Mouse (Mus musculus) forebrain, embryonic 16.5 days (tissue): ENCODE measurements around the gene C87436. TPM values are rescaled to one million over a fixed set of nuclear protein-coding genes. Genes with fewer than 3 reads are reported as not detected.
"Not testable (repeated sequence)": the region's sequence is repeated elsewhere in the genome, so short reads cannot be mapped to it uniquely, and the experiment has no call there.

Experiments used
- ATAC-seq: fragments of 200-750 bp; cut with Nextera tagmentation; 2 replicates; pipeline ENCODE4 v1.8.0; 2017; ENCODE audit warnings: mild to moderate bottlenecking, moderate library complexity
- H3K27ac ChIP-seq: fragments of 300-500 bp; sonication (generic); 2 replicates; pipeline ENCODE4 v1.5.1; 2014; ENCODE audit warnings: low read length, control low read depth
- H3K27me3 ChIP-seq: fragments of 300-500 bp; sonication (generic); replicated peaks from 2 replicates; pipeline ENCODE4 v1.6.1; 2014; ENCODE audit warnings: low read length; ENCODE audit not compliant: control insufficient read depth, insufficient read depth
- H3K36me3 ChIP-seq: fragments of 300-500 bp; sonication (generic); 2 replicates; pipeline ENCODE4 v1.6.1; 2014; ENCODE audit not compliant: control insufficient read depth, insufficient read depth
- H3K4me1 ChIP-seq: fragments of 300-500 bp; sonication (generic); replicated peaks from 2 replicates; pipeline ENCODE4 v1.6.1; 2014; ENCODE audit warnings: low read length; ENCODE audit not compliant: control insufficient read depth, insufficient read depth
- H3K4me2 ChIP-seq: fragments of 300-500 bp; sonication (generic); 2 replicates; pipeline ENCODE4 v1.6.1; 2014; ENCODE audit warnings: mild to moderate bottlenecking, low read length, control low read depth
- H3K4me3 ChIP-seq: fragments of 300-500 bp; sonication (generic); replicated peaks from 2 replicates; pipeline ENCODE4 v1.5.1; 2014; ENCODE audit warnings: mild to moderate bottlenecking, low read length, control low read depth
- H3K9ac ChIP-seq: fragments of 300-500 bp; sonication (generic); replicated peaks from 2 replicates; pipeline ENCODE4 v1.6.1; 2014; ENCODE audit warnings: low read depth, low read length, control low read depth
- H3K9me3 ChIP-seq: fragments of 300-500 bp; sonication (generic); 2 replicates; pipeline ENCODE4 v1.6.1; 2016; ENCODE audit warnings: low read length; ENCODE audit not compliant: control insufficient read depth
- WGBS: fragments of 180-500 bp; shearing (Covaris S2); extraction: QIAGEN DNeasy Blood & Tissue Kit; methylation state at CpG from one replicate; pipeline ENCODE4 v1.1.7; 2014; 5-methylcytosine and 5-hydroxymethylcytosine counted together
- polyA plus RNA-seq: library from polyadenylated mRNA; unstranded; fragments of >200 nt; fragmentation: Nextera tagmentation; extraction: Ambion mirVana; gene quantifications from 2 replicates; pipeline ENCODE4 v1.2.1, GENCODE M21; 2015

Gene C87436
- polyA plus RNA-seq, 1 experiment from 2014 or later = 34.2 TPM

GRCm38 (mm10) chr6:86487358-86488148, 49.4 kb downstream of the C87436 start:
- peaks cover 15% of the 10 kb centered on the region for H3K4me1 ChIP-seq
- H3K36me3 ChIP-seq = no peaks in the 10 kb centered on the region
- no peaks in the 10 kb centered on the region for H3K9me3 ChIP-seq
- ATAC-seq = peak; percentile 98
- peak overlapping the region; percentile 98 for H3K27ac ChIP-seq
- WGBS = 4% methylated on average over 24 of the region's 24 CpGs
- peak overlapping the region; percentile 48 for H3K4me2 ChIP-seq
- H3K27me3 ChIP-seq = no peaks in the 10 kb centered on the region
- H3K9ac ChIP-seq = peak overlapping the region; percentile 67
- H3K4me3 ChIP-seq = 0 out of 2 replicates have a peak overlapping the region, but pooled peaks have one; percentile 19

GRCm38 (mm10) chr6:86488149-86488485, 49.9 kb downstream of the C87436 start:
- Histone ChIP-seq H3K4me3 (no peak overlapping the region), H3K4me2 (peak overlapping the region; percentile 48; the same call in 1 of the 2 replicates), H3K36me3 (no peaks in the 10 kb centered on the region), H3K9me3 (no peaks in the 10 kb centered on the region), H3K4me1 (peaks cover 15% of the 10 kb centered on the region), H3K9ac (peak overlapping the region; percentile 67), H3K27me3 (no peaks in the 10 kb centered on the region), H3K27ac (peak overlapping the region; percentile 98)
- 37% methylated on average over 3 of the region's 3 CpGs for WGBS
- no peak for ATAC-seq

DNA sequence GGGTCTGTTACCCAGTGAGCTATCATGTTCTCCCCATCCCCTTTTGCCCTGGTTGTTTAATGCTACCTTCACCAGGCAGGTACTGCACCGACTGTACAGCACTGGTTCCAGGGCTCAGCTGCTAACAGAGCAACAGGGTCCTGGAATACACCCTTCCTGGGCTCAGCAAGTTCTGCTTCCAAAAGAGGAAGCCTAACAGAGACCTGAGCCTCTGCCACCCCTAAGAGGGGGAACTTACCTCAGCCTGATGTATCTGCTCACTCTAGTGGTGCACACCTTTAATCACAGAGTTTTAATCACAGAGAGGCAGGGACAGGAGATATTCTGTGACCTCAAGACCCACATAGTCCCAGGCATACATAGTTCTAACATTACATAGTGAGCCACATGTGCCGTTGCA, 51.8 kb downstream of the C87436 start:
- Histone ChIP-seq H3K4me3 (no peak overlapping the region), H3K9me3 (no peaks in the 10 kb centered on the region), H3K4me1 (peaks cover 15% of the 10 kb centered on the region), H3K4me2 (no peak overlapping the region), H3K27me3 (no peaks in the 10 kb centered on the region), H3K27ac (no peak overlapping the region), H3K9ac (no peak overlapping the region), H3K36me3 (no peaks in the 10 kb centered on the region)
- 94% methylated on average over 2 of the region's 2 CpGs for WGBS
- ATAC-seq = no peak

DNA sequence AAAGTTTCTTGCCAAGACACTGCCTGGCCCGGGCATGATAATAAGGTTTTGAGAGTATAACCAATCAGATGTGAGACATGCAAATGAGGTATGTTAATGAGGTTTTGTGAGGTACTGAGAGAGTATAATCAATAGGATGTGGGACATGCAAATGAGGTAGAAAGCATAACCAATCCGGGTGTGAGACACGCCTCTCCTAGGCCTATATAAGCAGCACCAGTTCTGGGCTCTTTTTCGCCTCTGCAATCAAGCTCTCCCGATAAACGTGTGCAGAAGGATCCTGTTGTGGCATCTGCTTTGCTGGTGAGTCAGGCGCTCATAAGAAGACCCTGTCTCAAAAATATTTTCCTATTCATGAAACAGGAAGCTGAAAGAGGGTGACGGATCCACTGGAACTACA, 52.2 kb downstream of the C87436 start:
- not testable (repeated sequence) for H3K4me3 ChIP-seq, H3K9me3 ChIP-seq, H3K9ac ChIP-seq, H3K36me3 ChIP-seq, H3K4me2 ChIP-seq, H3K27ac ChIP-seq, ATAC-seq, H3K27me3 ChIP-seq
- 91% methylated on average over 8 of the region's 8 CpGs for WGBS
- peaks cover 15% of the 10 kb centered on the region for H3K4me1 ChIP-seq

- Histone ChIP-seq H3K4me2 (no peak overlapping the region), H3K9me3 (no peaks in the 10 kb centered on the region), H3K27me3 (no peaks in the 10 kb centered on the region), H3K4me3 (no peak overlapping the region), H3K9ac (no peak overlapping the region), H3K4me1 (no peaks in the 10 kb centered on the region), H3K36me3 (no peaks in the 10 kb centered on the region), H3K27ac (no peak overlapping the region)
- ATAC-seq = no peak
- 73% methylated on average over 13 of the region's 13 CpGs for WGBS
Observed at GRCm38 (mm10) chr6:86493469-86494263, 55.5 kb downstream of the C87436 start.

DNA sequence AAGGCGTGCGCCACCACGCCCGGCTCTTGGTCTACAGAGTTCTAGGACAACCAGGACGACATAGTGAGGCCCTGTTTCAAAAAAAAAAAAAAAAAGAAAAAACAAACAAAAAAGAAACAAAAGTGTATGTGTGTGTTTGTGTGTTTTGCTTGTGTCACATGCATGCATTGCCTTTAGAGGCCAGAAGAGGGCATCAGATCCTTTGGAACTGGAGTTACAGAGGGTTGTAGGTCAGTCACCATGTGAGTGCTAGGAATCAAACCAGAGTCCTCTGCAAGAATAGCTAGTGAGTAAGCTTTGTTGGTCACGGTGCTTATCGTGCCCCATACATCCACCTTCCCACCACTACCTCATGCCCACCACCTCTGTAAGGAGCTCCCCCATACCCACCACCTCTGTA, 56.6 kb downstream of the C87436 start:
- Histone ChIP-seq H3K9ac (no peak overlapping the region), H3K9me3 (no peaks in the 10 kb centered on the region), H3K4me1 (no peaks in the 10 kb centered on the region), H3K27me3 (no peaks in the 10 kb centered on the region), H3K4me3 (no peak overlapping the region), H3K4me2 (no peak overlapping the region), H3K27ac (no peak overlapping the region), H3K36me3 (no peaks in the 10 kb centered on the region)
- ATAC-seq = no peak
- 95% methylated on average over 7 of the region's 7 CpGs for WGBS

DNA sequence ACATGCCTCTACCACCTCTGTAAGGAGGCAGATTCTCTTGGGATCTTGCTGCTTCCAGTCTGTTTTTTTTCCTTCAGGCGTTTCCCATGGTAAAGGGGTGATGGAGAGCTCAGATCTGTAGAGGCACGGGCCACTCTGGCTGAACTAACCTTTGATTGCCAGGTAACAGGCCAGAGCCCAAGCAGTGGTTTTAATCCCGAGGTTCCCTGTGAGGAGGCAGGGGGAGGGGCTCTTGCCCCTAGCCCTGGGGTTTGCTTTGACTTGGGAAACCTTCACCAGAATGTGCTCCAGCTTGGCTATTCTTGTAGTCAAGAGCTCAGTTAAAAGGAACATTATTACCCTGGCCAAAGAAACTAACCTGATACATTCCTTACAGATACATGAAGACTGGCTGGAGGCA, 57.5 kb downstream of the C87436 start:
- H3K9ac ChIP-seq = no peak overlapping the region
- H3K9me3 ChIP-seq = no peaks in the 10 kb centered on the region
- H3K4me2 ChIP-seq = no peak overlapping the region
- H3K36me3 ChIP-seq = no peaks in the 10 kb centered on the region
- no peaks in the 10 kb centered on the region for H3K27me3 ChIP-seq
- H3K4me1 ChIP-seq = no peaks in the 10 kb centered on the region
- H3K4me3 ChIP-seq = no peak overlapping the region
- 43% methylated on average over 3 of the region's 3 CpGs for WGBS
- no peak overlapping the region for H3K27ac ChIP-seq
- no peak for ATAC-seq

DNA sequence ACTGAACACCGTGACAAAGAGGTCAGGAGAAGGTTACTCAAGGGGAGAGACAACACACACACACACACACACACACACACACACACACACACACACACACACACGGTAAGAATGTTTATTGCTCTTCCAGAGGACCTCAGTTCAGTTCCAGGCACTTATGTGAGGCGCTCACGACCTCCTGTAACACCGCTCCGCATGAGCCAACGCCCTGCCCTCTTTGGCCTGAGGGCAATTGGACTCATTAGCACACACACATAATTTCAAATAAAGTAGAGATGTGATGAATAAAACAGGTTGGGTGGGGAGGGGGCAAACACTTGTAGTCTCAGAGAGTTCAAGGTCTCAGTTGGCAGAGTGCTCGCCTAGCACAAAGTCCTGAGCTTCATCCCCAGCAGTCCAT, 58.0 kb downstream of the C87436 start:
- ATAC-seq = no peak
- Histone ChIP-seq H3K4me2 (no peak overlapping the region), H3K27me3 (no peaks in the 10 kb centered on the region), H3K27ac (no peak overlapping the region), H3K9me3 (no peaks in the 10 kb centered on the region), H3K4me1 (no peaks in the 10 kb centered on the region), H3K9ac (no peak overlapping the region), H3K4me3 (no peak overlapping the region), H3K36me3 (no peaks in the 10 kb centered on the region)
- 84% methylated on average over 8 of the region's 8 CpGs for WGBS

- H3K27ac ChIP-seq = no peak overlapping the region
- 67% methylated on average over 5 of the region's 5 CpGs for WGBS
- no peak overlapping the region for H3K9ac ChIP-seq
- H3K36me3 ChIP-seq = no peaks in the 10 kb centered on the region
- no peak for ATAC-seq
- H3K4me1 ChIP-seq = no peaks in the 10 kb centered on the region
- H3K27me3 ChIP-seq = no peaks in the 10 kb centered on the region
- no peak overlapping the region for H3K4me3 ChIP-seq
- no peaks in the 10 kb centered on the region for H3K9me3 ChIP-seq
- no peak overlapping the region for H3K4me2 ChIP-seq
Observed at GRCm38 (mm10) chr6:86496585-86496984, 58.4 kb downstream of the C87436 start.
